8 mouse cellular contexts compared by ENCODE assay signal in genomic region chr11:22972746-22973526, GRCm38 (mm10). TPM values are rescaled to one million over a fixed set of nuclear protein-coding genes. Genes with fewer than 3 reads are reported as not detected.
DNase-seq lines count a peak whose midpoint lies in the region; ATAC-seq lines count a peak whose summit lies in the region.

No protein-coding gene starts in this region.

- peak; percentile 89 for DNase-seq in adrenal gland, adult 8-10 months
- peak; percentile 78 for DNase-seq in embryo, embryonic 11 days
- DNase-seq in gastrocnemius, postnatal 14 days: peak; percentile 74
- peak; percentile 85 to 88 for DNase-seq in left cerebral cortex, postnatal 25 days (ENCODE audit: low spot score in 2 of 2)
- DNase-seq in mesoderm, embryonic 11.5 days (ENCODE audit: low read depth, low spot score): peak; percentile 76
- peak; percentile 81 for DNase-seq in right cerebral cortex, postnatal 25 days
- peak; percentile 79 to 88 for DNase-seq in urinary bladder, postnatal 36 days (ENCODE audit: low spot score in 2 of 2)

- ATAC-seq in inflammation-experienced regulatory T-cells, adult 6 months: peak; percentile 60

- intact Hi-C loops in gastrocnemius, postnatal 14 days (cut with DNase I; ENCODE audit: low total_unique reads): no loop called here
- intact Hi-C loops in left cerebral cortex, postnatal 25 days (cut with DNase I): loop anchor here (10.0 kb wide), 3 partner anchors 458 to 748 kb away; partner anchors contain the start of gene Tmem17

RNA-seq across cellular contexts. Expression of gene Zrsr1, which starts 1.1 kb away (rescaled TPM):
- total RNA-seq in adrenal gland, adult 8-10 months (2022): 10 to 100 TPM; 36.9 to 43.0 (median 39.3) TPM
- 10 to 100 TPM in 1 of 2 experiments, 1 to 10 TPM in 1; 8.8 to 10.5 TPM for total RNA-seq in gastrocnemius, postnatal 14 days (2021)
- 10 to 100 TPM in 1 of 3 experiments, 1 to 10 TPM in 2; 6.2 to 11.1 (median 8.8) TPM for polyA plus RNA-seq in inflammation-experienced regulatory T-cells, adult 6 months (2017; shearing (Covaris generic))
- total RNA-seq in left cerebral cortex, postnatal 25 days (2021): 10 to 100 TPM; 59.0 to 60.9 TPM

RNA-seq across cellular contexts. Expression of gene Gm28048, which starts 9.0 kb away (rescaled TPM):
- 10 to 100 TPM; 44.3 to 72.0 (median 46.8) TPM for total RNA-seq in adrenal gland, adult 8-10 months (2022)
- total RNA-seq in gastrocnemius, postnatal 14 days (2021): 1 to 10 TPM; 3.2 to 3.6 TPM
- polyA plus RNA-seq in inflammation-experienced regulatory T-cells, adult 6 months (2017; shearing (Covaris generic)): 10 to 100 TPM; 32.2 to 37.8 (median 34.9) TPM
- 10 to 100 TPM; 11.3 to 16.0 TPM for total RNA-seq in left cerebral cortex, postnatal 25 days (2021)

RNA-seq across cellular contexts. Expression of gene Commd1, which starts 9.2 kb away (rescaled TPM):
- 10 to 100 TPM; 84.5 to 100.0 (median 90.1) TPM for total RNA-seq in adrenal gland, adult 8-10 months (2022)
- 100 to 1,000 TPM; 117 to 122 TPM for total RNA-seq in gastrocnemius, postnatal 14 days (2021)
- polyA plus RNA-seq in inflammation-experienced regulatory T-cells, adult 6 months (2017; shearing (Covaris generic)): 100 to 1,000 TPM in 1 of 3 experiments, 10 to 100 TPM in 2; 72.3 to 139 (median 76.1) TPM
- 10 to 100 TPM; 40.3 to 47.2 TPM for total RNA-seq in left cerebral cortex, postnatal 25 days (2021)

RNA-seq across cellular contexts. Expression of gene Cct4, which starts 17.4 kb away (rescaled TPM):
- total RNA-seq in adrenal gland, adult 8-10 months (2022): 100 to 1,000 TPM; 129 to 168 (median 144) TPM
- total RNA-seq in gastrocnemius, postnatal 14 days (2021): 100 to 1,000 TPM in 1 of 2 experiments, 10 to 100 TPM in 1; 93.9 to 104 TPM
- 100 to 1,000 TPM; 197 to 230 (median 201) TPM for polyA plus RNA-seq in inflammation-experienced regulatory T-cells, adult 6 months (2017; shearing (Covaris generic))
- 100 to 1,000 TPM; 101 to 109 TPM for total RNA-seq in left cerebral cortex, postnatal 25 days (2021)

RNA-seq across cellular contexts. Expression of gene Fam161a, which starts 34.4 kb away (rescaled TPM):
- 10 to 100 TPM; 14.8 to 29.9 (median 22.3) TPM for total RNA-seq in adrenal gland, adult 8-10 months (2022)
- 1 to 10 TPM; 1.7 TPM for total RNA-seq in gastrocnemius, postnatal 14 days (2021)
- polyA plus RNA-seq in inflammation-experienced regulatory T-cells, adult 6 months (2017; shearing (Covaris generic)): 1 to 10 TPM; 2.0 to 6.1 (median 2.8) TPM
- total RNA-seq in left cerebral cortex, postnatal 25 days (2021): 1 to 10 TPM; 2.5 to 4.9 TPM

Comparison
In these comparisons a context has a peak if more than half of its experiments do, and no peak if none do; other contexts are left out.
1. Peak in every context shown above with its lines: DNase-seq and ATAC-seq.